In the genomic region with DNA sequence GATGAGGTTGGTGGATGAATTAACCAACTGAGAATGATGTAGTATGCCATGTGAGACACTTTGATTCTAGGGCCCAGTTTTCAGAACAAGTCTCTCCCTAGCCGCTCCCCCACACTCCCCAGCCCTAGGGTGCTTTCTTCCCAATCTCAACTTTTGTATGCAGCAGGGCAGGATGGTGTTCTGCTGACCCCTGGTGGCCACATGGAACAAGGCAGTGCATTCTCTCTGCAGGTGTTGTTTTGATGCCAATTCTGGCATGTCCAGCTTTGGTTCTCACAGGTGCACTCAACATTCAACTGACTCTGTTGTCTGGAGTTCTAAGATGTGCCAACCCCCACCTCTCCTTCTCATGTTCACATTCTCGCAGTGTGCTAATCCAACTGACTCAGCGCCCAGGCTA, we compare ENCODE assay signal across 9 mouse cellular contexts. TPM values are rescaled to one million over a fixed set of nuclear protein-coding genes. Genes with fewer than 3 reads are reported as not detected.
DNase-seq lines count a peak whose midpoint lies in the region; ATAC-seq and TF ChIP-seq lines count a peak whose summit lies in the region.
"Had no signal": no experiment of that assay in that cellular context is flagged by ENCODE, and none has a peak within 500 bp of the region (broad histone marks: within the 10 kb centered on the region; RNA-seq: fewer than 3 reads in every experiment).

No protein-coding gene starts in this region.

- TF ChIP-seq CTCF in midbrain, postnatal 0 days (IDR thresholded peaks at IDR 0.05), result peak; percentile 96

- peaks cover 15% of the 10 kb centered on the region for H3K36me3 ChIP-seq in intestine, embryonic 14.5 days (ENCODE audit: control insufficient read depth, insufficient read depth, low read length)
- H3K36me3 ChIP-seq in midbrain, postnatal 0 days (ENCODE audit: insufficient read depth, low read length), result peaks cover 14% of the 10 kb centered on the region

- no peaks in the 10 kb centered on the region for H3K9me3 ChIP-seq in intestine, embryonic 14.5 days (ENCODE audit: control insufficient read depth, low read length)
- no peaks in the 10 kb centered on the region for H3K9me3 ChIP-seq in midbrain, postnatal 0 days (ENCODE audit: low read length)
- H3K9me3 ChIP-seq: midbrain, embryonic 12.5 days had no signal

- H3K27me3 ChIP-seq in intestine, embryonic 14.5 days (replicated peaks; ENCODE audit: control insufficient read depth, insufficient read depth, low read length), result no peaks in the 10 kb centered on the region
- no peaks in the 10 kb centered on the region for H3K27me3 ChIP-seq in midbrain, postnatal 0 days (ENCODE audit: insufficient read depth, low read length)
- H3K27me3 ChIP-seq: midbrain, embryonic 12.5 days had no signal

- WGBS in intestine, embryonic 14.5 days, result 26% methylated on average over 3 of the region's 3 CpGs
- whole genome bisulfite sequencing in midbrain, postnatal 0 days, result 19% methylated on average over 3 of the region's 3 CpGs

- H3K9ac ChIP-seq in intestine, embryonic 14.5 days (ENCODE audit: low read length), result no peak overlapping the region
- H3K9ac ChIP-seq in midbrain, postnatal 0 days (replicated peaks; ENCODE audit: low read length, poor library complexity, severe bottlenecking), result no peak overlapping the region
- H3K9ac ChIP-seq: midbrain, embryonic 12.5 days had no signal

- ATAC-seq in intestine, embryonic 14.5 days (replicated peaks; ENCODE audit: low FRiP score, low TSS enrichment, low read depth), result 0 out of 2 replicates have a peak, but pooled peaks have one; percentile 25
- peak; percentile 24; the same call in 1 of the 2 replicates for ATAC-seq in midbrain, postnatal 0 days (ENCODE audit: low FRiP score)

- intact Hi-C loops in left cerebral cortex, postnatal 4 days (cut with DNase I), result loop anchor here (5.0 kb wide), 1 partner anchor 126 kb away; no protein-coding TSS in a partner anchor

- H3K4me2 ChIP-seq in intestine, embryonic 14.5 days (ENCODE audit: low read length), result no peak overlapping the region
- no peak overlapping the region for H3K4me2 ChIP-seq in midbrain, postnatal 0 days (ENCODE audit: low read depth, low read length, poor library complexity, severe bottlenecking)
- H3K4me2 ChIP-seq: midbrain, embryonic 12.5 days had no signal

- H3K4me1 ChIP-seq in intestine, embryonic 14.5 days (replicated peaks; ENCODE audit: control insufficient read depth, insufficient read depth, low read length), result no peaks in the 10 kb centered on the region
- H3K4me1 ChIP-seq in midbrain, postnatal 0 days (ENCODE audit: insufficient read depth, low read length), result no peaks in the 10 kb centered on the region
- H3K4me1 ChIP-seq: midbrain, embryonic 12.5 days had no signal

- DNase-seq in ovary, postnatal 36 days (ENCODE audit: low spot score), result peak; percentile 46
- DNase-seq in ovary, postnatal 10 days (ENCODE audit: low spot score), result no peak
- DNase-seq in cerebellum, adult 8-10 months, result peak; percentile 70
- DNase-seq in forelimb bud, embryonic 11.5 days (ENCODE audit: low read depth, low spot score), result peak; percentile 70
- DNase-seq in intestine, embryonic 14.5 days (ENCODE audit: low spot score), result peak; percentile 85
- DNase-seq in left cerebral cortex, postnatal 4 days, result peak; percentile 66
- DNase-seq in midbrain, postnatal 0 days (ENCODE audit: low spot score), result peak; percentile 63
- DNase-seq in spleen, postnatal 36 days (ENCODE audit: low spot score in 2 of 2), result peak; percentile 43 to 49

- no peak overlapping the region for H3K27ac ChIP-seq in intestine, embryonic 14.5 days (ENCODE audit: low read depth)
- no peak overlapping the region for H3K27ac ChIP-seq in midbrain, postnatal 0 days (ENCODE audit: low read depth, low read length)
- H3K27ac ChIP-seq: midbrain, embryonic 12.5 days had no signal

- no peak overlapping the region for H3K4me3 ChIP-seq in intestine, embryonic 14.5 days (ENCODE audit: low read depth, low read length)
- H3K4me3 ChIP-seq in midbrain, postnatal 0 days (ENCODE audit: low read depth, low read length), result no peak overlapping the region
- H3K4me3 ChIP-seq: midbrain, embryonic 12.5 days had no signal

RNA-seq across cellular contexts. Expression of gene Npas1, which starts 14.2 kb away (rescaled TPM):
- 0.07 and 0.15 TPM in 2 replicates for polyA plus RNA-seq in intestine, embryonic 14.5 days (2014; fragmentation: Nextera tagmentation; extraction: Ambion mirVana)
- 10 to 100 TPM; 22.8 to 24.6 TPM for total RNA-seq in left cerebral cortex, postnatal 4 days (2021)
- 9.4 and 11.1 TPM in 2 replicates for total RNA-seq in midbrain, postnatal 0 days (2014; rRNA removed)
- 9.5 and 12.3 TPM in 2 replicates for polyA plus RNA-seq in midbrain, postnatal 0 days (2015; fragmentation: Nextera tagmentation; extraction: Ambion mirVana)

RNA-seq across cellular contexts. Expression of gene Tmem160, which starts 39.2 kb away (rescaled TPM):
- polyA plus RNA-seq in intestine, embryonic 14.5 days (2014; fragmentation: Nextera tagmentation; extraction: Ambion mirVana), result 54.1 and 67.2 TPM in 2 replicates
- total RNA-seq in left cerebral cortex, postnatal 4 days (2021), result 10 to 100 TPM; 61.8 to 66.8 TPM
- total RNA-seq in midbrain, postnatal 0 days (2014; rRNA removed), result 43.1 and 55.6 TPM in 2 replicates
- 105 and 108 TPM in 2 replicates for polyA plus RNA-seq in midbrain, postnatal 0 days (2015; fragmentation: Nextera tagmentation; extraction: Ambion mirVana)
